Mouse (Mus musculus): ENCODE measurements around the gene Pnmal1. TPM values are rescaled to one million over a fixed set of nuclear protein-coding genes. Genes with fewer than 3 reads are reported as not detected.

Gene Pnmal1
- polyA plus RNA-seq, 1 experiment from 2014 or later: 2.9 TPM

DNA sequence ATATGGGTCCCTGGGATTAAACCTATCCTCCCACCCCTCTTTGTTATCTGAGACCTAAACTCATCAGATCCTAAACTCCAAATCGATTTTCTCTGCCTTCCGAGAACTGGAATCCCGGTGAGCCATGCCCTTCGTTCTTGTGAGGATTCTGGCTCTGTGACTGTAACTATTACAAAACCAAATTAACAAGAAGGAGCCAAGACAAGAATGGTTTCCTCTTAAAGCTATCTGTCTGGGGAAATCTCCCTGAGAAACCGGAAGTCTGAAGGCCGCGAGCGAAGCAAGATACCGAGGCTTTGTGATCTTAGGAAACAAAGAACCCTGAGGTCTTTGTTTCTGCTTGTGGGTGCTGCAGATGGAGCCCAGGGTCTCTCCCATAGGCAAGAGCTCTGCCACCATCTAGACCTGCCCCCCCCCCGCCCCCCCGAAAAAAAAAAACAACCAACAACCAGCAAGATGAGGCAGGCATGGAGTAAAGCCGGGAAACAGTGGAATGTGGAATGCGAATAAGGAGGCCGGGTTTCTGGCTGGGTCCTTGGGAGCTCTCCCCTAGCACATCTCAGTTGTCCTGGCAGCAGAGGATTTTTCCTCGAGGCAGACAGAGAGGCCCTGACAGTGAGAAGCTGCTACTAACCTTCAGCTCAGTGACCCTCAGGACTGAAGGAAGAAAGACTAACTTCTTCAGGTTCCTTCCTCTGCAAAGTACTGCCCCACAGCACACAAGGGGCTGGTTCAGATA is 30.7 kb downstream of the Pnmal1 start:
- Histone ChIP-seq H3K9me3 (replicated peaks) (no peaks in the 10 kb centered on the region), H3K4me2 (replicated peaks) (peak overlapping the region; percentile 25), H3K4me1 (peaks cover 54% of the 10 kb centered on the region), H3K9ac (no peak overlapping the region), H3K36me3 (no peaks in the 10 kb centered on the region), H3K4me3 (replicated peaks) (no peak overlapping the region), H3K27ac (replicated peaks) (peak overlapping the region; percentile 92), H3K27me3 (no peaks in the 10 kb centered on the region)
- ATAC-seq (ENCODE audit: insufficient number of reproducible peaks, low FRiP score, low TSS enrichment, low read depth): no peak
- 15% methylated on average over 15 of the region's 15 CpGs for WGBS

DNA sequence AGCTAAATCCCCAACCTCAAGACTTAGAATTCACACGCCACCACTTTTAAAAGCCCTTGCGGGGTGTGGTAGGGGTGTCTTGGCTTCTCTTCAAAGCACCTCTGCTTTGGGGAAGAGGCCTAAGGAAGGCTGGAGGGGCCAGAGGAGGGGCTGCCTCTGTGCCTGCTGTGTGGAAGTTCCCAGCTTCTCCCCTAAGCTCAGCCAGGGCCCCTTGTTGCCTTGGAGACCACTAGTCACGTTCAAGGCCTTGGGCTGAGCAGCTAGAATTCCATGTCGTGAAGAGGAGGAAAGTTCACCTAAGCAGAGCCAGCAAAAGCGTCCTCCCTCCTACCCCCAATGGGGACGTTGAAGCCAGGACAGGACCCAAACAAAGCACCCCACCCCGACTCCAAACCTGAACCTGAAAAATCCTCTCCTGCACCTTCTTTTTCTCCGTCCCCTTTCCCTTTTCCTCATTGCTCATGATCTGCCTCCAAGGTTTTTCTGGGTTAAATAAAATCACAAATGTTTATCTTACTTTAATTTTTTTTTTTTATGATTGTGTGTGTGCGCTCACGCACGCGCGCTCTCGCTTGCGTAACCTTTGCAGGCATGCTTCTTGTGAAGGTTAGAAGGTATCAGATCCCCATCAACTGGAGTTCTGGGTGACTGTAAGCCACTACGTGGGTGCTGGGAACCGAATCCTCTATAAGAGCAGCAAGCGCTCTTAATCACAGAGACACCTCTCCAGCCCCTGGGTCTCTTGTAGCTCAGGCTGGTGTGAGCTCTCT is 32.4 kb downstream of the Pnmal1 start:
- no peaks in the 10 kb centered on the region for H3K36me3 ChIP-seq
- peak overlapping the region; percentile 31 for H3K4me2 ChIP-seq (replicated peaks)
- H3K27ac ChIP-seq (replicated peaks): peak overlapping the region; percentile 92
- peaks cover 71% of the 10 kb centered on the region for H3K4me1 ChIP-seq
- WGBS: 41% methylated on average over 18 of the region's 18 CpGs
- H3K9ac ChIP-seq: no peak overlapping the region
- no peaks in the 10 kb centered on the region for H3K27me3 ChIP-seq
- no peaks in the 10 kb centered on the region for H3K9me3 ChIP-seq (replicated peaks)
- peak; percentile 70 for ATAC-seq (ENCODE audit: insufficient number of reproducible peaks, low FRiP score, low TSS enrichment, low read depth)
- no peak overlapping the region; the same call in 1 of the 2 replicates for H3K4me3 ChIP-seq (replicated peaks)

DNA sequence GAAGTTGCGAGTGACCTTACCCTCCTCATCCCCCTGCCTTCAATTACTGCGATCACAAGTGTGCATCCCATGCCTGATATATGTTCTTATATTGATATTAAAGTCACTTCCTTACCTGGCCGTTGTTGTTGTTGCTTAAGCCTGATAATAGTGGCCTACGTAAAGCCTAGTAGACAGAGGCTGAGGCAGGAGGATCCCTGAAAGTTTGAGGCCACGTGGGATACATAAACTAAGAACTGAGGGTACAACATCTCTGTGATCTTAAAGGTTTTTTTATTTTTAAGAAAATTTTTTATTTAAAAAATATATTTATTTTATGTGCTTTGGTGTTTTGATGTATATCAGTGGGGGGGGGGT is 33.0 kb downstream of the Pnmal1 start, which contains the start of gene Ccdc8:
Gene Ccdc8 (plus strand): TSS at position 258 of the 357 bp plus-strand sequence.
- H3K27ac ChIP-seq (replicated peaks): peak within 1 kb of the TSS; percentile 92
- WGBS: 92% methylated on average over 5 of the region's 5 CpGs

DNA sequence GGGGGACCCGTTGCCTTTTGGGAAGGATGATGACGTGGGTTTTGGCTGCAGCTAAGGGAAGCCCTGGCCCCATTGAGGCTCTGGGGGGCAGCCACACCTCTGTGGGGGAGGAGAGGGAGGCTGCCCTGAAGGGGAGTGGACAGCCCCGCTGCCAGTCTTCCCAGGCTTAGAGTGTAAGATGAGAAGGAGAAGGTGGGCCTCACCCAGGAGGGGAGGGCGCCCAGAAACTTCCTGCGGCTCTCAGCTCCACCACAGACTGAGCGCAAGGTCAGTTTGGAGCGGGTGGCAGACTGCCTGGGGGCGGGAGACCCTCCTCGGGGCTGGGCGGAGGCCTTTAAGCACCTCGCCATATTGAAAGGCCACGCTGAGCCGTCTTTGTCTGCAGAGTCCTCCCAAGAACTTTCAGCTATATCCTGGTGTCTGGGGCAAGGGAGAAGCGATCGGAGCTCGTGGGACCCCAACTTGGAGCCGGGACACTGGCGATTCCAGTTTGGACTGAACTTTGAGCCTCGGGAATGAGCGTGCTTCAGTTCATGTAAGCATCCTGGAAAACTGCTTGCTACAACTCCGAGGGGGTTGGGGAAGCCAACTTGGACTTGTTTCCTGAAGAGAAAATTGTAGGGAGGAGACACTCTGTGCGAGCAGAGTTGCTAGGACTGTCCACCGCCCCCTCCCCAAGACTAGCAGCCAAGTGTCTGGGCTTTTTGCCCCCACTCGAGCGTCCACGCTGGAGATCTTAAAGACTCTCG is 34.3 kb downstream of the Pnmal1 start:
- ATAC-seq (ENCODE audit: insufficient number of reproducible peaks, low FRiP score, low TSS enrichment, low read depth): peak; percentile 94
- Histone ChIP-seq H3K4me2 (replicated peaks) (peak overlapping the region; percentile 65), H3K9ac (peak overlapping the region; percentile 70), H3K4me1 (peaks cover 65% of the 10 kb centered on the region), H3K27me3 (no peaks in the 10 kb centered on the region), H3K36me3 (peaks cover 12% of the 10 kb centered on the region), H3K27ac (replicated peaks) (peak overlapping the region; percentile 92), H3K4me3 (replicated peaks) (peak overlapping the region; percentile 68), H3K9me3 (replicated peaks) (no peaks in the 10 kb centered on the region)
- under 1% methylated on average over 27 of the region's 27 CpGs for WGBS

More for the DNA sequence above, 33.0 kb downstream of the Pnmal1 start, which contains the start of gene Ccdc8:
- ATAC-seq (ENCODE audit: insufficient number of reproducible peaks, low FRiP score, low TSS enrichment, low read depth): no peak
- Histone ChIP-seq H3K36me3 (peaks cover 5% of the 10 kb centered on the region; the same call in 1 of the 2 replicates), H3K9me3 (replicated peaks) (no peaks in the 10 kb centered on the region), H3K27me3 (no peaks in the 10 kb centered on the region), H3K4me1 (peaks cover 72% of the 10 kb centered on the region), H3K4me2 (replicated peaks) (peak within 1 kb of the TSS; percentile 65), H3K4me3 (replicated peaks) (peak within 1 kb of the TSS; percentile 68), H3K9ac (no peak within 1 kb of the TSS)

DNA sequence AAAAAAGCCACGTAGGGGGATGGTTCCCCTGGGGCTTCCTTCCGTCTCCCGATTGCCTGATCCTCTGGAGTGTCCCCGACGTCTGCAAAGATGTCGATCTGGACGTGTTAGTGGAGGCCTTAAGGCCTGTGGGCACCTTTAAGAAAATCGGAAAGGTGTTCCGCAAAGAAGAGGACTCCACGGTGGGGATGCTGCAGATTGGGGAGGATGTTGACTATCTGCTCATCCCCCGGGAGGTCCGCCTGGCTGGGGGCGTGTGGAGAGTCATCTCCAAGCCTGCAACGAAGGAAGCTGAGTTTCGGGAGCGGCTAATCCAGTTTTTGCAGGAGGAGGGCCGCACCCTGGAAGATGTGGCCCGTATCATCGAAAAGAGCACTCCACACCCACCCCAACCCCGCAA is 34.9 kb downstream of the Pnmal1 start:
- Histone ChIP-seq H3K4me1 (peaks cover 66% of the 10 kb centered on the region), H3K27me3 (no peaks in the 10 kb centered on the region), H3K9me3 (replicated peaks) (no peaks in the 10 kb centered on the region), H3K36me3 (peaks cover 15% of the 10 kb centered on the region), H3K4me3 (replicated peaks) (peak overlapping the region; percentile 68), H3K4me2 (replicated peaks) (peak overlapping the region; percentile 65), H3K9ac (peak overlapping the region; percentile 70), H3K27ac (replicated peaks) (peak overlapping the region; percentile 92)
- 3% methylated on average over 20 of the region's 20 CpGs for WGBS
- ATAC-seq (ENCODE audit: insufficient number of reproducible peaks, low FRiP score, low TSS enrichment, low read depth): no peak

DNA sequence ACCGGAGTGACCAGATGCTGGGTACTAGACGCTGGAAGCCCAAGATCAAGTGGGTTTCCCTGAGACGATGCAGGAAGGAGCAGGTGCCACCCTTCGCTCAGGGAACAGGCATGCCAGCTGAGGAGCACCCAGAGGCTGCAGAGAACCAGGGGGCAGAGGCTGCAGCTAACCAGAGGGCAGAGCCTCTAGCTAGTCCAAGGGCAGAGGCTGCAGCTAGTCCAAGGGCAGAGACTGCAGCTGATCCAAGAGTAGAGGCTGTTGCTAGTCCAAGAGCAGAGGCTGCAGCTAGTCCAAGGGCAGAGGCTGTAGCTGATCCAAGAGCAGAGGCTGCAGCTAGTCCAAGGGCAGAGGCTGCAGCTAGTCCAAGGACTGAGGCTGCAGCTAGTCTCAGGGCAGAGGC is 35.9 kb downstream of the Pnmal1 start:
- peaks cover 25% of the 10 kb centered on the region for H3K36me3 ChIP-seq
- no peaks in the 10 kb centered on the region for H3K27me3 ChIP-seq
- H3K9ac ChIP-seq: peak overlapping the region; percentile 70
- peaks cover 60% of the 10 kb centered on the region for H3K4me1 ChIP-seq
- H3K9me3 ChIP-seq (replicated peaks): no peaks in the 10 kb centered on the region
- no peak for ATAC-seq (ENCODE audit: insufficient number of reproducible peaks, low FRiP score, low TSS enrichment, low read depth)
- peak overlapping the region; percentile 65 for H3K4me2 ChIP-seq (replicated peaks)
- peak overlapping the region; percentile 68 for H3K4me3 ChIP-seq (replicated peaks)
- WGBS: 81% methylated on average over 4 of the region's 4 CpGs
- no peak overlapping the region for H3K27ac ChIP-seq (replicated peaks)

DNA sequence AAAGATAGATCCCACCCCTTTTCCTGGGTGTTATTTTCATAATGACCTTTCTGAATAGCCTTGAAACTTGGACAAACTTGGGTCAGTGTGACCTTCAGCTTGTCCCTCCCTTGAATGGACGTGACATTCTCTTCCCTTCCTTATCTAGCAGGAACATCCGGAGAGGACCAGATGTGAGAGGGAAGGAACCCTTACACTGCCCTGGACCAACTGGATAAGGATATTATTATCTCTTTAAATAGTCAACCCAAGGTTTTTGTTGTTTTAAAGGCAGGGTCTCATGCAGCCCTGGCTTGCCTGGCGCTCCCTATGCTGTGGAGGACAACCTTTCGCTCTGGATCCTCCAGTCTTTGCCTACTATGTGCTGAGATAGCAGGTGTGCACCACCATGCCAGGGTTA is 39.8 kb downstream of the Pnmal1 start:
- Histone ChIP-seq H3K4me1 (peaks cover 38% of the 10 kb centered on the region), H3K9ac (no peak overlapping the region), H3K36me3 (peaks cover 44% of the 10 kb centered on the region), H3K4me3 (replicated peaks) (no peak overlapping the region), H3K27ac (replicated peaks) (no peak overlapping the region), H3K27me3 (no peaks in the 10 kb centered on the region), H3K4me2 (replicated peaks) (no peak overlapping the region), H3K9me3 (replicated peaks) (no peaks in the 10 kb centered on the region)
- WGBS: 69% methylated on average over 4 of the region's 4 CpGs
- ATAC-seq (ENCODE audit: insufficient number of reproducible peaks, low FRiP score, low TSS enrichment, low read depth): no peak

DNA sequence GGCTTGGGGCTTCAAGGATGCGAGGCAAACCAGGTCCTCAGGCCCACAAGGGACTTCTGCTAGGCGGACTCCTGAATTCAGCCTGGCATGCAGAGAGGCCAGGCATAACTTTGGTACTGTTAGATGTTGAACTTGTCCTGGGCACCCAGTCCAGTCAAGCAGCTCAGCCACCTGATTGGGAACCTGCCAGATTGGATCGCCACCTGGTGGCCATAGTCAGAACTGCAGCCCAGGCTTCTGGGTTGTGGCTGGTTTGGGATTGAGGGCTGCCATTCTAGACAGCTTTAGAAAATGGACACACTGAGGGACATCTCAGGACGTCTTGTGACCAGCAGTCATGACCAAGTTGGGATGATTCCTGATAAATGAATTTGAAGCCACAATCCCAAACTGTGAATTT is 40.2 kb downstream of the Pnmal1 start:
- no peak for ATAC-seq (ENCODE audit: insufficient number of reproducible peaks, low FRiP score, low TSS enrichment, low read depth)
- no peaks in the 10 kb centered on the region for H3K27me3 ChIP-seq
- no peak overlapping the region for H3K27ac ChIP-seq (replicated peaks)
- H3K36me3 ChIP-seq: peaks cover 48% of the 10 kb centered on the region
- no peak overlapping the region for H3K4me2 ChIP-seq (replicated peaks)
- no peak overlapping the region for H3K4me3 ChIP-seq (replicated peaks)
- H3K4me1 ChIP-seq: peaks cover 37% of the 10 kb centered on the region
- 21% methylated on average over 4 of the region's 4 CpGs for WGBS
- no peaks in the 10 kb centered on the region for H3K9me3 ChIP-seq (replicated peaks)
- no peak overlapping the region for H3K9ac ChIP-seq

DNA sequence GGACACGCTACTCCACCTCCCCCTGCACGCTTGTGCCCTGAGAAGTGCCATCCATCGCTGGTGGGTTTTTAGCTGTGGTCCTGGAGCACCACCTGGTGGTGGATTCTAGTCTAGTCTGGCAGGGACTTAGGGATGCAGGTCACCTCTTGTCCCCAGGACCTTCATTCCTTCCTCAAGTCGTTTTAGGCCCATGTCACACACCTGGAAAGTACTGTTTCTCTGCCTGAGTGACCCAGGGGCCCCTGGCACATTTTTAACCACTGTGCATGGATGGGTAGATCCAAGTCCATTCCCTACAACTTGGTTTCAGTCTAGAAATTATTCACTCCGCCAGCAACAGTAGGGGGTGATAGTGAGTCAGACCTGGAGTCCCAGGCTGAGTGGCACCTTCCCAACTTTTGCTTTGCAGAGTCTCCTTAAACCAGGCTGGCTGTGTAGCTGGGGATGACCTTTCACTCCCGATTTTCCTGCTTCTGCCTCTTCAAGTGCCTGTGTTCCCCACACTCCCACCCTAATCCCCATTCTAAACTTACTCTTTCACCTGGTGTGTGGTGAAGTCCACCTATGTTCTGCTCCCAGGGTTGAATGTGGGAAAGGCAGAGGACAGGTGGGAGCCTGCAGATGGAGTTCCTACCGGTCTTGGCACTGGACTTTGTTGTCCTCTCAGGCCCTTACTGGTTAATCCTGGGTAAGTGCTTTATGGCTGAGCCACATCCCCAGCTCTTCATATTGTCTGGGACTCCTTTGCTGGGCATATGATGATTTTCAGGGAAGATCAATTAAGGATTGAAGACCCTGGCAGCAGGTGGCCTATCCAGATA is 43.1 kb downstream of the Pnmal1 start:
- peak; percentile 59; the same call in 1 of the 2 replicates for ATAC-seq (ENCODE audit: insufficient number of reproducible peaks, low FRiP score, low TSS enrichment, low read depth)
- H3K36me3 ChIP-seq: peaks cover 71% of the 10 kb centered on the region
- no peaks in the 10 kb centered on the region for H3K27me3 ChIP-seq
- no peak overlapping the region for H3K4me2 ChIP-seq (replicated peaks)
- no peak overlapping the region for H3K27ac ChIP-seq (replicated peaks)
- no peak overlapping the region for H3K4me3 ChIP-seq (replicated peaks)
- H3K9ac ChIP-seq: no peak overlapping the region
- 0 out of 2 replicates have a peak, but pooled peaks cover 11% of the 10 kb centered on the region for H3K4me1 ChIP-seq
- WGBS: 7% methylated on average over 7 of the region's 7 CpGs
- no peaks in the 10 kb centered on the region for H3K9me3 ChIP-seq (replicated peaks)

DNA sequence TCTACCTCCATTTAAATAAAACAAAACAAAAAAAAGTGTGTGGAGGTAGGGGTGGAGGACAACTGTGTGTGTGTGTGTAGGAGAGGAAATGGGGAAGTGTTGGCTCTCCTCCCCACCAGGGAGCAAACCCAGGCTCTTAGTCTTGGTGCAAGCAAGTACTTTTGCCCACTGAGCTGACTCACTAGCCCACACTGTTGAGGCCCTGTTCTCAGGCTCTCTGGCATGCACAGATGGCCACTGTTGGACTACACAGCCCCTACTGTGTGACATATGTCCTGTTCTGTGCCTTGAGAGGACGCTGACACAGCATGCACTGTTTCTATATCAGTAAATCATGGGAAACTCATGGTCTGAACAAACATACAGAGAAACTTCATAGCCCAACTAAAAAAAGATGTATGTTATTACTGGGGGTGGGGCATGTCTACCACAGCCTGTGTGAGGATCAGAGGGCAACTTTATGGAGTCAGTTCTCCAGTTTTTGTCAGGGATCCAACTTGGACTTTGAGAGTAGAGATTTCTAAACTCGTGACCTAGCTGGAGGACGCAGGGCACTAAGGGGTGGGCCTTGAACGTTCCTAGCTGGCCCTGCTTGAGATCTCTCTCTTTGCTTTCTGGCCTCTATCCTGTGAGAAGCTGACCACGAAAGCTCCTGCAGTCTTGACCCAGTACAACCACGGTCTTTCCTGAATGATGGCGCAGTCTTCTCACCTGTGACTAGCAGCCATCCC is 43.9 kb downstream of the Pnmal1 start:
- Histone ChIP-seq H3K4me2 (replicated peaks) (no peak overlapping the region), H3K9me3 (replicated peaks) (no peaks in the 10 kb centered on the region), H3K4me3 (replicated peaks) (no peak overlapping the region), H3K27me3 (no peaks in the 10 kb centered on the region), H3K9ac (no peak overlapping the region), H3K4me1 (0 out of 2 replicates have a peak, but pooled peaks cover 8% of the 10 kb centered on the region), H3K36me3 (peaks cover 75% of the 10 kb centered on the region), H3K27ac (replicated peaks) (no peak overlapping the region)
- no peak for ATAC-seq (ENCODE audit: insufficient number of reproducible peaks, low FRiP score, low TSS enrichment, low read depth)
- WGBS: 82% methylated on average over 7 of the region's 7 CpGs
